Mouse (Mus musculus) lung, adult 2 months (tissue): ENCODE data around the gene Gnao1.

Experiments used
- CTCF ChIP-seq: fragments of 200-500 bp; IDR thresholded peaks from 2 replicates; pipeline ENCODE4 v1.5.1; 2011; ENCODE audit warnings: mild to moderate bottlenecking, low read length, control low read depth; ENCODE audit not compliant: insufficient read depth
- POLR2A ChIP-seq: fragments of 200-500 bp; IDR thresholded peaks from 2 replicates; pipeline ENCODE4 v1.6.1; 2011; ENCODE audit warnings: low read depth, mild to moderate bottlenecking, control low read depth, low read length, borderline replicate concordance; ENCODE audit errors: extremely low read depth

DNA sequence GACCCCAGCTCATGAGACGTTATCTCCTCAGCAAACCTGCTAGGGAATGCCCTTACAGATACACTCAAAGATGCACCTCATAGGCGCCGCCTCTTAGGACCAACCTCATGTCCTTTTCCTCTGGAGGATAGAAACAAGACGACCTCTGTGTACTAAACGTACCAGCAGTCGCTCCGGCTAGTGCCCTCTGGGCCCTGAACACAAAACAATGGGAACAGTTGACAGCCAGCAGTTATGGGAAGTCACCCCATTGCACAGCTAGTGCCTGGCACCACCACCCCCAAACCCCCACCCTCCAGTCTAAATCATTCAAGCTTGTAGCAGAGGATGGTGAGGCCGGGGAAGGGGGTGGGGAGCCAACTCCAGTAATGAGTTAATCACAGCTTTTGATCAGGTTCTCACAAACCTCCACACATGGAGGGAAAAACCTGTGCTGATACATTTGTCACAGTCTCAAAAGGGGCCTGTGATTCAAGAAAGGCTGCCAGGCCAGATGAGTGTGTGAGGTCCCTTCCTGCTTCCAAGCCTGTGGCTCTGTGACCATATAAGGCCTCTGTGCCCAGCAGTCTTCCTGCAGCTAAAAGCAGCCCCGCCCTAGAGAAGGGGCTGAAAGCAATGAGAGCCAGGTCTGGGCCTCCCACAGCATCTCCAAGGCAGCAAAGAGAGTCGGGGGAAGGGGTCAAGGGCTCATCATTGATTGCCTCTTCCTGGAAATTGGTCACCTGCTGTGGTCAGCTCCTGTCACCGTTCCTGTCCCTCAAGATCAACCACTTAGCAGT, 79.1 kb downstream of the Gnao1 start:
- TF ChIP-seq CTCF (no peak), POLR2A (no peak)
